Mouse (Mus musculus) adrenal gland, adult 18-20 months (tissue): ENCODE measurements around the gene Disp2. TPM values are rescaled to one million over a fixed set of nuclear protein-coding genes. Genes with fewer than 3 reads are reported as not detected.

ENCODE experiments used
- DNase-seq, 2 experiments: peaks; one replicate each; pipeline ENCODE4 v3.0.0; 2021 to 2022; ENCODE audit warnings: low spot score in 2 of 2
- total RNA-seq, 2 experiments: library from RNA; stranded (reverse); gene quantifications; 1 replicate in 1 of 2; 2 replicates in 1 of 2; pipeline ENCODE4 v1.2.3; 2021

The Disp2 gene
- total RNA-seq, 2 experiments from 2014 or later: 32.1 to 32.7 TPM

DNA sequence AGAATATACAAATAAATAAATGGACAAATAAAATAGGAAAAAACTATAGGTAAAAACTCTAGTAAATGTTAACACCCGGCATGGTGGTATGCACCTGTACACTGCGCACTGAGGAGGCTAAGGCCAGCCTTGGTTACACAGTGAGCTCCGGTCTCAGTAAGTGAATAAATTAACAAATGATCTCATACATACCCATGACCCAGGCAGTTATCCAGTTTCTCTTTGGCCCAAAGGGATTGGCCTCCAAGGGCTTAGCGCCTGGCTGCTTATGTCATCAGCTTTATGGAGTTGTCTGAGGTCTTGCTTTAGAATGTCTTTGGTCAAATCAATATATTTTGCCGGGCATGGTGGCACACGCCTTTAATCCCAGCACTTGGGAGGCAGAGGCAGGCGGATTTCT is 4.1 kb downstream of the Disp2 start:
- DNase-seq: no peak

- DNase-seq: no peak
Observed at GRCm38 (mm10) chr2:118786525-118786924, 7.0 kb downstream of the Disp2 start.

- no peak for DNase-seq
Observed at GRCm38 (mm10) chr2:118789501-118789900, 10.0 kb downstream of the Disp2 start.

DNA sequence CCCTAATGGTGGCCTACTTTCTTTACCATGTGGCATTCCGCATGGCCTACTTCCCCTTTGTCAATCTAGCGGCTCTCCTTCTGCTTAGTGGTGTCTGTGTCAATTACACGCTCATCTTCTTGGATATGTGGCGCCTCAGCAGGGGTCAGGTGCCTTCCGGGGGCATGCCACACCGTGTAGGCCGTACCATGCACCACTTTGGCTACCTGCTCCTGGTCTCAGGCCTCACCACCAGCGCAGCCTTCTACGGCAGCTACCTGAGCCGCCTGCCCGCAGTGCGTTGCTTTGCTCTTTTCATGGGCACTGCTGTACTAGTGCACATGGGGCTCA is 10.7 kb downstream of the Disp2 start:
- DNase-seq: no peak

GRCm38 (mm10) chr2:118790551-118791525 is 11.3 kb downstream of the Disp2 start:
- peak; percentile 70 to 73 for DNase-seq

GRCm38 (mm10) chr2:118791591-118792258 is 12.2 kb downstream of the Disp2 start:
- no peak for DNase-seq

GRCm38 (mm10) chr2:118792259-118792613 is 12.7 kb downstream of the Disp2 start:
- DNase-seq: no peak

DNA sequence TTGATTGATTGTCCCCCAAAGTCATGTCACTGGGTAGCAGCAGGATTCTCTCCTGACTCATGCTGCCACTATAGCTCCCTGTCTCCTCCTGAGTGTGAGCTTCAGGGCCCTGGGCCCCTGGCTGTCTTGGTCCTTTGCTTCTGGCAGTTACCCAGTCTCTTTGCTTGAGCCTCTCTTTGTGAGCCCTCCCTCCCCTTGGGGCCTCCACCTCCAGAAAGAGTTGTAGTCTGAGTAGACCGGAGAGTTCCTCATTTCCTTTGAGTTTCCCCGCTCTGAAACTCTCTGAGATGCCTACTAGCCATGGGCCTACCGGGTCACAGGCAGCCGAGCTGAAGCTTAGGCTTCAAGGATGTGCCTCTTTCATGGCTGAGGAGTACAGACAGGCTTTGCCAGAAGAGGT is 14.1 kb downstream of the Disp2 start:
- no peak for DNase-seq

GRCm38 (mm10) chr2:118802542-118803118 is 23.1 kb downstream of the Disp2 start:
- DNase-seq: no peak

DNA sequence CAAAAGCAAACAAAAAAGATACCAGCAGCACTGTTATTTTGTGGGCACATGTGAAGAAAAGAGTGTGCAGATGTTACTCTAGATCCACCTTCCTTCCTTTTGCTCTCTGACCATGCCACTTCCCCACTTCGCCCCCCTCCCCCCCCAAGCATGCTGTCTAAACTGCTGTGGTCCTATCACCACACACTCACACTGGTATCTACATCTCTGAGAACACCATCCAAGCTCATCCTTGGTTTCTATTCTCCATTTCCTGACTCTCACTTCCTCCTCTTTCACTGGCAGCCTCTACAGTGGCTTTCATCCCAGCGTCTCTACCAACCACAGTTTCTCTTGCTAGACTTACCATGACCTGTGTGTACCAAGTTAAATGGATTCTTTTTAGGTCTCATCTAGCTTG is 25.0 kb downstream of the Disp2 start:
- no peak for DNase-seq

- DNase-seq: no peak
Observed at GRCm38 (mm10) chr2:118805137-118805536, 25.6 kb downstream of the Disp2 start.

DNA sequence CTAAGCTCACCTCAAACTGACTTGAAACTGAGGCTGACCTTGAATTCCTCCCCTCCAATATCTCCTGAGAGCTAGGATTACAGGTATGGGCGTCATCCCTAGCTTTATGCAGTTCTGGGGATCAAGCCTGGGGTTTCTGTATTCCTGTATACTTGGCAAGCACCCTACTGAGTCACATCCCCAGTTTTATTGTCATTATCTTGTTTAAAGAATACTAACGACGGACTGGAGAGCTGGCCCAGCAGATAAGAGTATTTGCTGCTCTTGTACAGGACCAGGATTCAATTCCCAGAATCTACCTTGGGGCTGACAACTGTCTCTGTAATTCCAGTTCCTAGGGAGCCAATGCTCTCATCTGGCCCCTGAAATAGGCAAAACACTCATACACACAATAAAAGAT is 26.2 kb downstream of the Disp2 start:
- no peak for DNase-seq

GRCm38 (mm10) chr2:118806860-118807259 is 27.3 kb downstream of the Disp2 start:
- no peak for DNase-seq

DNA sequence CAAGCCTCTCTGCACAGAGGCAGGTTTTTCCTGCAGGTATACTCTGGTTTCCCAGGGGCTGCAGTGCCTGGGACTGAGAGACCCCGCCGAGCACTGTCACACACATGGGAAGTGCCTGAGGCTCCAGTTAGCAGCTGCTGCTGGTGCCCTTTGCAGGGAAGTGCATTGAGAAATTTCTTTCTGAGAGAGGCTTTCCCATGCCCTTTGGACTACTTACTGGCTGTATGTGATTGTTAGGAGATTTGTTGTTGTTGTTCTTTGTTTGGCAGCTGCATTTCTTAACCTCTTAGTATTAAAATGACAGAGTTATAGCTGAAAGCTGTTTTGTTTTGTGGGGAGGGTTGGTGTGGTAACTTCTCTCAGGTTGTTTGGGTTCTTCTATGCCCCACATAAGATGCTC is 31.3 kb downstream of the Disp2 start:
- no peak for DNase-seq

- no peak for DNase-seq
Observed at GRCm38 (mm10) chr2:118812724-118813123, 33.2 kb downstream of the Disp2 start.

DNA sequence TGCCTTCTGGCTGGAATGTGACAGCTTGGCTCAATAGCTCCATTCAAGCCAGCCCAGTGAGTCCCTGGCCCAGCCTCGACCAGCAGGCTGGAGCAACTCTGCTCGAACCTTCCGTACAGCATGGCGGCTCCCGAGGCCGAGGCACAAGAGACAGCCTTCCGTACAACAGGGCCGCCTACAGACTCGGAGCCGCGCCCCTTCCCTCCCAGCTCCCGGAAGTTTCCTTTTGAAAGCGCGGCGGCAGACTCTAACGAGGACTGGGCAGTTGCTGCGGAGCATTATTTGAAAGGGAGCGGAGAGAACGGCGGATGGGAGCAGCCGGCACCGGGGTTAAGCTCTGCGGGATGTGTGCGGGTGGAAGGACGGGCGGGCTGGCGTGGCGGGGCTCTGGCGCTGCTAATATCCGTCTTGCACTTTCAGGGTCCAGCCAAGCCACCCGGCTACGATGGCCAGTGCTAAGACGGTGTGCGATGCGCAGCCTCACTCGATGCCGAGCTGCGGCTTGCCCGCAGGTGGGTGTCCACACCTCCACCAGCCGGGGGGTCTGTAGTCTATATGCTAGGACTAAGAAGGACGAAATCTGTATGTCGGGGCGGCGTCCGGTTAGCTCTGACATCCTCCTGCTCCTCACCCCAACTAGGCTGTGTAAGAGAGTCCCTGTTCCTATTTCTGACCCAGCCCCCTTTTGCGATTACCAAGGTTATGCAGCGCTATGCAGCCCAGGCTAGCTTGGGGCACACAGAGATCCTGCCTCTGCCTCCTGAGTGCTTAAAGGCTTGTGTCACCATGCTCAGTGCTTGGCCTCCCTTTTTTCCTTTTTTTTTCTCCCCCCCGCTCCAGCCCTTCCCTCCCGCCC is 34.7 kb downstream of the Disp2 start, which contains the start of gene Knstrn:
Gene Knstrn, plus strand, starts transcription at position 23 of the 856 bp plus-strand sequence.
- peak; percentile 78 to 88 for DNase-seq

- DNase-seq: no peak
Observed at GRCm38 (mm10) chr2:118822800-118823199, 43.3 kb downstream of the Disp2 start.

GRCm38 (mm10) chr2:118824396-118824795 is 44.9 kb downstream of the Disp2 start:
- no peak for DNase-seq

DNA sequence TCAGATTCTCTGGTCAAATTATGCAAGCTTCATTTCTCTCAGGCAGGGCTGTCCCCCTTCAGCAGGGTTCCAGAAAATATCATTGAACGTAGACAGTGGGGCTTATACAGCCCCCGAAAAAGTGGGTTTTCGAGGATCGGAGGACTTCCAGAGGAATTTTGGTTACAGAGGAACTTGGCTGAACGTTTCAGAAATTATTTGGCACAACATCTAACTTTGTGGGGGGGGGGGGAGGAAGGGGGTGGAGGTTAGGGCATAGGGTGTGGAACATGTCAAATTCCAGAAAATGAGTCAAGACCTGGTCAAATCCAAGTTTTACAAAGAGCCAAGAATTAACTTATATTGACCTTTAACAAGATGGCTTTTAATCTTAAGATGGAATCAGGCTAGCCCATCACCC is 49.6 kb downstream of the Disp2 start:
- DNase-seq: no peak

DNA sequence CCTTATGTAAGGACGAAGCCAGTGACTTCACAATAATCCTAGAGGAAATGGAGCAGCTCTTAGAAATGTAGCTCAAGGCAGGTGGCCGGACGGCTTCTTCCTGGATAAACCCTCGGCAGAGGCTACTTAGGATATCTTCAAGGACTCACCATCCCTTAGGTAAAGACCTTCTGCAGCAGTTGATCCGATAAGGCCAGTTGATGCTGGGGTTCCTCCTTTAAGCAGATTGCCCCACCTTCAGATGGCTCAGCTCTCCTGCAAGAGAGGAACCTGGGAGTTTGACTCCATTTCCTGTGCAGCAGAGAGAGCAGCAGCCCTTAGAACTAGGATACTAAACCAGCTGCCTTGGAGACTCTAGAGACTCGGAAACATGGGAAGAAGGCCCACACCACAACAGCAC is 54.5 kb downstream of the Disp2 start:
- no peak for DNase-seq

DNA sequence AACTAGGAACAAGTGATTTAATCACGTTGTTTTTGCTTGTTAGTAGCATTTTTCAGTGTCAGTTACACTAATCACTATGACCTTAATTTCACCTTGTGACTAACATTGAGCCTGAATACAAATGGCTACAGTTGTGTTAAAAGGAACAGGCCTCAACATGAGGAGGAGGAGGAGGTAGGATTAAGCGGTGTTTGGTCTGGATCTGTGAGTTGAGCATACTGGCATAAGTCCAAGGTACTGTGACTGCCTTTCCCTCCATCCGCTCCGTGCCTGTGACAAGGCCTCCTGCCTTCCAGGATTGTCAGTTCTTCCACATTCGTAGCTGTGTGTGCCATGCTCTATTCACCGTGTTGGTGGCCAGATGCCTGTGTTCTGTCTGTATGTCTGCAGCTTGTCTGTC is 55.6 kb downstream of the Disp2 start:
- no peak for DNase-seq
